Mouse (Mus musculus): ENCODE data around the gene Gna13. TPM values are rescaled to one million over a fixed set of nuclear protein-coding genes. Genes with fewer than 3 reads are reported as not detected.

Gene Gna13
- polyA plus RNA-seq, 2 experiments from 2014 or later = 55.1 to 57.8 TPM

GRCm38 (mm10) chr11:109376484-109377143 lies 14.0 kb downstream of the Gna13 start:
- no peak for ATAC-seq

- ATAC-seq = no peak
These were observed 14.8 kb downstream of the Gna13 start for GRCm38 (mm10) chr11:109377477-109377876.

GRCm38 (mm10) chr11:109378051-109378450 lies 15.4 kb downstream of the Gna13 start:
- ATAC-seq = no peak

- ATAC-seq = no peak
These were observed 18.0 kb downstream of the Gna13 start for GRCm38 (mm10) chr11:109380662-109381061.

DNA sequence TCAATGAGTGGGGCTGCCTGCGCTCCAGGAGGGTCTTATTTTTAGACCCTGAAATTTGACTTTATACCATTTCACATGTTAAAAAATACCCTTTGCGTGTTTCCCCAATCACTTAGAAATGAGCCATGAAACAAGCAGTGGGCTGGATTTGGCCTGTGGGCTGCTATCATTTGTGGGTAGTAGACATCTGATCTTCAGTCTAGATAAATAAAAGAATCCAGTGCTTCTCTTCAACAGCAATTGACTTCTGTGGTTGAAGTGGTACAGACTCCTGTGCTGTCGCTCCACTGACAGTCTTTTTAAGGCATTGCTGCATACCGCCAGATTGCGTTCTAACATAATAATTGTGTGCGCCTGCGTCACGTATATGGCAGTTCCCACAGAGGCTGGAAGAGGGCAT lies 22.7 kb downstream of the Gna13 start:
- no peak for ATAC-seq

GRCm38 (mm10) chr11:109389046-109389445 lies 26.4 kb downstream of the Gna13 start:
- no peak for ATAC-seq

DNA sequence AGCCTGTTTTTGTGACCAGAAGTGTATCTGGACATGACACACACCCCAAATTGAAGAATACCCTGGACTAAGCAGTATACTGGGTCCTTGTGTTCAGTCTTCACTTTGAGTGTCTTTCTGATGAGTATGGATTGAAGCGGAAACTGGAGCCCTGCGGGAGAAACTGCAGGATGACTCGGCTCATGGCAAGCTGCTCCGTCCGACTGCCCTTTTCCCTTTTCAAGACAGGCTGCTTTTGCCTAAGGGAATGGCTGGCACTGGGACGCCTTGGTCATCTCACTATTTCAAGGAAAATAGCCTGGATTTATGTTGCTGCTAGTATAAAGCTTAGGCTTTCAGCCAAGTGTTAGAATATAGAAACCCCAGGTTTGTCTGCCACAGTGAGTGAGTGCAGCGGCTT lies 28.6 kb downstream of the Gna13 start:
- ATAC-seq = no peak

DNA sequence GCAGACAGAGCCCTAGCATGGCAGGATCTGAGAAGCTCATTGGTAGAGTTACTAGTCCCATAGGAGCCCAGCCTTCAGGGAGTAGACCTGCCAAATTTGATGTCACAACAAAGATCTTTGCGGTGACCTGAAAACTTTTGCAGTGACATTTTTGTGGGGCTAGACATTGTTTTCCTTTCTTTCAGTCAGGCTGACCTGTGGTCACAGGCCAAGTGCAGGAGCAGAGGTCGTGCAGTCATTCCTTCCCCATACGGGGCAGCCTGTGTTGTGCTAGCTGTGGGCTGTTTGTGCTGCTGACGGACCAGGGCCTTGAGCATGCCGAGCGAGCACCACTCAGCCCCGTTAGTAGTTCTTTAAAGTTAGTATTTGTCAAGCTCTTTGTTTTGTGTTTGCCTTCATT lies 29.1 kb downstream of the Gna13 start:
- ATAC-seq = no peak

DNA sequence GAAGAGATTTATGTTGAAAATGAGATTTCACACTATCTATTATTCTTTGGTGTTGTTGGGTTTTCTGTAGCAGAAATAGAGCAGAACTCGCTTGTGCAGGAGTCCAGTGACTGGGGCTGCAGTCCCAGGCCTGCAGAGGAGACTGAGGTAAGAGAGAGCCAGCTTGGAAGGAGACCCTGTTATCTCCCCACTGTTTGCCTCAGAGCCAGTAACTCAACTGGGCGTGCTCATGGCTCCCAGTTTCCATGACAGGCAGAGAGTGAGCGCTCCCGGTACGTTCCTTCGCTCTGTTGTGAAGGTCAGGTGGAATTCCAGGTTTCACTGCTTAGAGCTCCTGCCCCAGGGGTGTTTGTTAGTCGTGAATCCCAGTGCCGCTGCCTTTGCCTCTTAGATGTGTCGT lies 30.0 kb downstream of the Gna13 start:
- ATAC-seq = no peak

DNA sequence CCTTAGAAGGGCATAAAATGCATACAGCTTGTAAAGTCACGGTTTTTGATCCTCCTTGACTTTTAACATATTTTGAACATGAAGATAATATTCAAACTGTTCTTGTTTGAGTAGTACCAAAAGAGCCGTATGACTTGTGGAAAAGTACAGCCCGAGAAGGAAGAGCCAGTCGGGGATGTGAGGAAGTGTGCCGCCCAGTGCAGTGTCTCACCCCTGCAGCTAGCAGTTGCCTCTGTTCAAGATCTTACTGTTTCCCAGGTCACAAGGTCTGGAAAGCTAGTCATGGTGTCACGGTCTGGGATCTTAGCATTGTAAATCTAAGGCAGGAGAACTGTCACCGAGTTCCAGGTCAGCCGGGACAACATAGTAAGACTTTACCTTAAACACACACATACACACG lies 32.1 kb downstream of the Gna13 start:
- ATAC-seq = no peak

DNA sequence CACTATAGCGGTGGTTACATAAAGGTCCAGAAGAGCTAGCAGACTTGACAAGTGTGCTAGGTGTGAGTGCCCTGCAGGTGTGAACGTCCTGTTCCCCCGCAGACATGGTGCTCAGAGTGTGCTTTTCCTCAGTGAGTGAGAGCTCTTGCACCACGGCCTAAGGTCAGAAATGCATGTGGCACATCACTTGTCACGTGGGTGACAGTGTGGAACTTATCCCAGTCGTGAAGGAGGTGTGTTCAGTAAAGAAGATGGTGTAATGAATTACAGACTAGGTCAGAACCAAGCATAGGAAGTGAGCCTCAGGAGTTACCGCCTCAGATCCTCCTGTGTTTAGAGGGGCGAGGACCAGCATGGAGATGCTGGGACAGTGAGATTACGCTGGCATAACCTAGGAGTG lies 32.7 kb downstream of the Gna13 start:
- ATAC-seq = no peak

DNA sequence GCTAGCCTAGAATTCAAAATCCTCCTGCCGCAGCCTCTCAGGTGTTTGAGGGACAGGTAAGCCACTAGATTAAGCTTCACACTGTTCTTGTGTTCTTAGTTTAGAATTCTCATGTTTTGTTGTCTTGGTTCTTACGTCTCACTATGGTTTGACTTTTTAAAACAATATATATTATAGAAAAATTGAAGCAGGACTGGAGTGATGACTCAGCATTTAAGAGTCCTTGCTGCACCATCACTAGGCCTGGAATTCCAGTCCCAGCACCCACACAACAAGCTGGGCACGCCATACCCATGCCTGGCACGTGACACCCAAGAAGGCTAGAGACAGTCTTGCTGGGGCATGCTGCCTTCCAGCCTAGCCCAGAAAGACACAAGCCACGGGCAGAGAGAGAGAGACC lies 43.8 kb downstream of the Gna13 start:
- ATAC-seq = no peak

GRCm38 (mm10) chr11:109410197-109410980 lies 47.8 kb downstream of the Gna13 start:
- peak; percentile 20 for ATAC-seq

- no peak for ATAC-seq
These were observed 51.0 kb downstream of the Gna13 start, which contains the start of gene 9930022D16Rik for GRCm38 (mm10) chr11:109413617-109414016. TSS of gene 9930022D16Rik (plus strand) at chr11:109413917.

- ATAC-seq = no peak
These were observed 52.2 kb downstream of the Gna13 start for GRCm38 (mm10) chr11:109414802-109415201.

DNA sequence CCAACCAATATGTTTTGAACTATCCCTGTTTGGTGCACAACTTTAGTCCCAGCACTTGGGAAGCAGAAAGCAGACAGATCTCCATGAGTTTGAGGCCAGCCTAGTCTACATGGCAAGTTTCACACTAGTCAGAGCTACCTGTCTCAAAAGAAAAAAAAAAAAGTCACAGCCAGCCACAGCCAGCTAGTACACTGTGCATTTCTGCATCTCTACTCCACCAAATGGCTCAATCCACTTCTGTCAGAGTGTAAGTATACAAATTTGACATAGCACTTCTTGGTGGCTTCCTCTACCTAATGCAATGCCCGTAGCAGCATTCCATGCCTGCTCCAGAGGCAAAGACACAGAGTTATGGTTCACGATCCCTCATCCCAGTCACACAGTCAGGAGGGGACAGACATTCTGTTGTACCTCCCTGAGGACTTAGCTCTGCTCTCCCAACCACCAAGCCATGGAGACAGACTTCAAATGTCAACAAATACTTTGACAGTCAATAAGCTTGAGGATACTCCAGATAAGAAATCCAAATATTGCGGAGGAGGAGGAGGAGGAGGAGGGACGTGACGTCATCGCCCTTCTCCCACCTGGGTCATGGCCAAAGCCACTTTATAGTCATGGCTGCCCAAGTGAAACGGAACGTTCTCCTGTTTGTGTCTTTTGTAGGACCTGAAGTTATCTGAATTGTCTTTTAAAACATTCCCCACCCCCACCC lies 54.2 kb downstream of the Gna13 start:
- ATAC-seq = no peak

DNA sequence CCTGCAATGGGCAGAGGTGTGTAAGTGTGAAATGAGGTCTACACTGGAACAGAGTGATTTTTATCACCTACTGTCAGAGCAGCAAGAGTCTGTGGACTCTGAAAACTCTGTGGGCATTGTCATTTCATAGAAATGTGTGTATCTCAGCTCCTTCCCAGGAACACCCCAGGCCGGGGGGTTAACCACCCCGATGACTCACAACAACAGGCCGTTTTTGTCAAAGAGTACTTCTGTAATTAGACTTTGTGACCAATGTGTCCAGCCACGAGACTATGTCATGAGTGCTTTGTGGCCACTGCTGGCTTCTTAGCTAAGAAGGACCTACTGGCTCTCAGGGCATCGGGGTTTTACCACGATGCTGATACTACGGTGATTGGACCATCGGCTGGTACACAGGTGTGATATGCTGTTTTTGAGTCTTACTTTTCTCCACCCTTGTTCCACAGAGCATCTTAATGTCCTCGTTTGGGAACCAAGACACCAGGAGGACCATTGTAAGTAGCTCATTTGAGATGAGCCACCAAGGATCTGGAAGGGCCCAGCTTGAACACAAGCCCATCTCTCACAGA lies 54.9 kb downstream of the Gna13 start:
- no peak for ATAC-seq

- peak; percentile 33 for ATAC-seq
These were observed 56.8 kb downstream of the Gna13 start for GRCm38 (mm10) chr11:109419461-109419860.

DNA sequence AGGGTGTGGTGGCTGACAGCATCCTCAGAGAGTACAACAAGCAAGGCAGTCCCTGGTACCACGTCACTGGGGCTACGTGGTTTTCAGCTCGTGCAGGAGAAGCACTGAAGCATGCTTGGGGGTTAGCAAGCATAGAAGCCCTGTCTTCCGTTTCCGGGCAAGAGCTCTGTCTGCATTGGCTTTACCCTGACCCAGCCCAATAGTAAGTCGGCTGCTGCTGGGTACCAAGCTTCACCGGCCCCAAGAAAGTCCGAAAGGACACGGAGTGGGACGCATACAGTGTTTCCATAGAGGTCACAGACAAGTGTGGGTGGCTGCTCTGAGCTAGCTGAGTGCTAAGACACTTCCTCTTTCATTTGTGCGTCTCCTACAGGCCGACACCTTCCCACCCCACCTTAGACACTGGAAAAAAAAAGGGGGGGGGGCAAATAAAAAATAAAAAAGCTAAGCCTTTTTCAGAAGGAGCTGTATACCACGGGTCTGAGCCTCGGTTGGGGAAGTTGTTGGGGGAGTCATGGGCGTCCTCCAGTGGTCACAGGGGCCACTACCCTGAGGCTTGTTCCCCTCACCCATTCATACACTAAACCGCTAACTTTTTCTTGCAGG lies 57.4 kb downstream of the Gna13 start:
- ATAC-seq = peak; percentile 89

DNA sequence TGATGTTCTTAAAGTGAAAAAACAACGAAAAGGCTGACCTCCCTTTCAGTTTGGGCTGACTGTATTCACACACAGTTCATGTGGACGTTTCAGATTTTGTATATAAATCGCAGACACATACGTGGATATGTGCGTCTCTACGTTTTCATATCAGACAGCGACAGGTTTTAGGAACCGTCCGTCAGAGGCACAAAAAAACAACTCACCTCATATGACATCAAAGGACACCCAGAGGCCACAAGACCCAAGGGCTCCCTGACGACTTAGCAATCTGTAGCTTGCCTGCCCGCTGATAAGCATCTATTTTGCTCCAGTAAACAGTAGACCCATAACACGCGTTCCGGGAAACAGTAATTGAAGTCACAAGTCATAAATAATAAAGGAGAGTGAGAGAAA lies 57.9 kb downstream of the Gna13 start:
- ATAC-seq = peak; percentile 33

GRCm38 (mm10) chr11:109421205-109421604 lies 58.6 kb downstream of the Gna13 start:
- no peak for ATAC-seq

- ATAC-seq = no peak
These were observed 59.6 kb downstream of the Gna13 start for GRCm38 (mm10) chr11:109422263-109422662.

GRCm38 (mm10) chr11:109423294-109423693 lies 60.7 kb downstream of the Gna13 start:
- no peak for ATAC-seq
